Mouse (Mus musculus) CH12.LX (cell line): ENCODE measurements at regions not wholly inside any gene's neighbourhood (a gene's known extent, or its start where the extent isn't known, plus 50 kb on each side); places are given as distances from the start of the nearest gene placed in this dataset.

ENCODE experiments used
- CHD2 ChIP-seq: IDR thresholded peaks from 2 replicates; pipeline ENCODE4 v1.6.1; 2011; ENCODE audit warnings: low read length, improper control_type of control experiment
- CTCF ChIP-seq, 2 experiments: IDR thresholded peaks in 1 of 2; conservative IDR thresholded peaks in 1 of 2; 2 replicates each; pipeline ENCODE4 v1.5.1; 2011 to 2012; ENCODE audit warnings: low read depth in 2 of 2, low read length in 2 of 2, improper control_type of control experiment in 1 of 2, inconsistent platforms in 1 of 2, mild to moderate bottlenecking in 1 of 2, moderate library complexity in 1 of 2
- EP300 ChIP-seq: IDR thresholded peaks from 2 replicates; pipeline ENCODE4 v1.6.1; 2011; ENCODE audit warnings: low read length, improper control_type of control experiment
- MAFK ChIP-seq: IDR thresholded peaks from 2 replicates; pipeline ENCODE4 v1.6.1; 2011; ENCODE audit warnings: low read length, improper control_type of control experiment; ENCODE audit not compliant: insufficient replicate concordance
- MXI1 ChIP-seq: IDR thresholded peaks from 2 replicates; pipeline ENCODE4 v1.6.1; 2011; ENCODE audit warnings: mild to moderate bottlenecking, low read depth, low read length, improper control_type of control experiment
- POLR2A ChIP-seq: IDR thresholded peaks from 2 replicates; pipeline ENCODE4 v1.6.1; 2011; ENCODE audit warnings: low read depth, mild to moderate bottlenecking, improper control_type of control experiment, low read length
- TBP ChIP-seq: conservative IDR thresholded peaks from 2 replicates; pipeline ENCODE4 v1.6.1; 2011; ENCODE audit warnings: low read depth, low read length, improper control_type of control experiment
- ZC3H11A ChIP-seq: IDR thresholded peaks from 2 replicates; pipeline ENCODE4 v1.6.1; 2012; ENCODE audit warnings: low read depth, mild to moderate bottlenecking, inconsistent platforms, low read length, improper control_type of control experiment

DNA sequence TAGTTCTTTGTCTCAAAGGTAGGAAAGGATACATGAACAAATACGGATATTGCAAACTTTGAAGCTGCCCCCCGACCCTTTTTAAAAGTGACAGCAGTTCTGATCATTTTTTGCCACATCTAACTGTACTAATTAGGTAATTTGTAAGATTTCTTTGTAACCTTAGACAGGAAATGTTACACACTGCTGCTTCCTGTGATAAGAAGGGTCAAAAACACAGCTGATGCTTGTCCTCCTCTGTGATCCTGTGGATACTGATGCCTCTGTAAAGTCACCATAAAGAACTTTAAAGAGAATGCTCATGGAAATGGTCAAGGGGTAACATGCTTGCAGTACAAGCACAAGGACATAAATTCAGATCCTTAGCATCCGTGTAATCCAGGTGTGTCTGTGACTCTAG lies 313.9 kb downstream of the Kcnj2 start:
- TF ChIP-seq POLR2A (no peak), ZC3H11A (no peak), CTCF (conservative IDR thresholded peaks at IDR 0.05 in 1 of 2, IDR thresholded peaks at IDR 0.05 in 1 of 2; ENCODE audit: low read depth in 2 of 2, low read length in 2 of 2) (no peak), EP300 (no peak), MXI1 (no peak), TBP (no peak), CHD2 (no peak), MAFK (no peak)
